Mouse (Mus musculus): ENCODE results near the gene Myof. TPM values are rescaled to one million over a fixed set of nuclear protein-coding genes. Genes with fewer than 3 reads are reported as not detected.
A peak's percentile ranks its signal among the peaks of the same experiment; 100 is the strongest.

Gene Myof
- polyA plus RNA-seq, 1 experiment from 2014 or later = 4.4 TPM

DNA sequence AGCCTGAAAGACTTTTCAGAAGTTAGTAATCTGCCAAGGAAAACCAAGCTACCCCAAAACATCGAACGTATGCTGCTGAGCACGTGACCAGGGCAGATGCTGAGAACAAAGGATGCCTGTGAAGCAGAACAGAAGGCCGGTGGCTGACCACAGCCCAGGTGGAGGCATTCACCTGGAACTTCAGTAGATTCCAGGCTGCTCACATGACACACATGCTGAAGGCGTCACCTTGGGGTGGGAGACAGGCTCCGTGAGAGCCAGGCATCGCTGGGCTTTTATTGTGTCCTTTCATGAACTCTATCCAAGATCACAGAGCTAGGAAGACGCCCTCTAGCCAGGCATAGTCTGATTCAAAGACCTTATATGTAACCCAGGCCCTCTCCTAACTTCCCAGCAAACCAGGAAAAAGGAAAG, 17.2 kb downstream of the Myof start:
- WGBS = 81% methylated on average over 8 of the region's 8 CpGs
- Histone ChIP-seq H3K9ac (ENCODE audit: low read depth, low read length) (no peak overlapping the region), H3K36me3 (ENCODE audit: control insufficient read depth, insufficient read depth, low read length) (no peaks in the 10 kb centered on the region), H3K4me3 (ENCODE audit: low read depth, low read length) (no peak overlapping the region), H3K4me1 (replicated peaks; ENCODE audit: control insufficient read depth, insufficient read depth, low read length) (0 out of 2 replicates have a peak, but pooled peaks cover 7% of the 10 kb centered on the region), H3K4me2 (no peak overlapping the region), H3K9me3 (ENCODE audit: control insufficient read depth, low read length) (no peaks in the 10 kb centered on the region), H3K27ac (ENCODE audit: low read depth, low read length) (no peak overlapping the region), H3K27me3 (replicated peaks; ENCODE audit: control insufficient read depth, insufficient read depth, low read length) (no peaks in the 10 kb centered on the region)
- DNase-seq (ENCODE audit: low spot score) = no peak
- ATAC-seq (replicated peaks; ENCODE audit: low FRiP score) = no peak

GRCm38 (mm10) chr19:38025254-38026041, 17.9 kb downstream of the Myof start:
- ATAC-seq (replicated peaks; ENCODE audit: low FRiP score) (no peak), DNase-seq (ENCODE audit: low spot score) (no peak)
- no peak overlapping the region for H3K9ac ChIP-seq (ENCODE audit: low read depth, low read length)
- H3K27ac ChIP-seq (ENCODE audit: low read depth, low read length) = 0 out of 2 replicates have a peak overlapping the region, but pooled peaks have one; percentile 13
- WGBS = 61% methylated on average over 8 of the region's 9 CpGs
- no peak overlapping the region for H3K4me3 ChIP-seq (ENCODE audit: low read depth, low read length)
- H3K4me1 ChIP-seq (replicated peaks; ENCODE audit: control insufficient read depth, insufficient read depth, low read length) = 0 out of 2 replicates have a peak, but pooled peaks cover 4% of the 10 kb centered on the region
- no peak overlapping the region for H3K4me2 ChIP-seq
- no peaks in the 10 kb centered on the region for H3K36me3 ChIP-seq (ENCODE audit: control insufficient read depth, insufficient read depth, low read length)
- no peaks in the 10 kb centered on the region for H3K9me3 ChIP-seq (ENCODE audit: control insufficient read depth, low read length)
- H3K27me3 ChIP-seq (replicated peaks; ENCODE audit: control insufficient read depth, insufficient read depth, low read length) = no peaks in the 10 kb centered on the region

DNA sequence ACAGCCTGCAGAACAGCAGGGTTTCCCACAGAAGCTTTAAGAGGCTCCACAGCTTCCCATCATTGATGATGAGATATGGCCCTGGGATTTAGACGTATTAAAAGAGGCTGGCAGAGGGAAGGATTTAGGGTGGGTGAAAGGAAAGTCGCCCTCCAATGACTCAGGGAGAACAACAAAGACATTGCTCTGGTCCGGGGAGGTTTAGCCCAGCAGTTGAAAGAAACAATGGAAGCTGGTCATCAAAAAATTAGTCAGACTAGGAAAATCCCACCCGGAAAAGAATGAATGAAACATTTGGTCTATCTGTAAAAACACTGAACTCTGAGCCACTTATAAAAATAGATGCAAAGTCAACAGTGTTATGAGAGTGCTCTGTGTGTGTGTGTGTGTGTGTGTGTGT, 19.8 kb downstream of the Myof start:
- H3K4me1 ChIP-seq (replicated peaks; ENCODE audit: control insufficient read depth, insufficient read depth, low read length) = no peaks in the 10 kb centered on the region
- no peak for DNase-seq (ENCODE audit: low spot score)
- H3K27ac ChIP-seq (ENCODE audit: low read depth, low read length) = no peak overlapping the region
- no peaks in the 10 kb centered on the region for H3K36me3 ChIP-seq (ENCODE audit: control insufficient read depth, insufficient read depth, low read length)
- WGBS = 86% methylated on average over 4 of the region's 4 CpGs
- H3K27me3 ChIP-seq (replicated peaks; ENCODE audit: control insufficient read depth, insufficient read depth, low read length) = no peaks in the 10 kb centered on the region
- H3K9me3 ChIP-seq (ENCODE audit: control insufficient read depth, low read length) = no peaks in the 10 kb centered on the region
- H3K4me3 ChIP-seq (ENCODE audit: low read depth, low read length) = no peak overlapping the region
- no peak overlapping the region for H3K9ac ChIP-seq (ENCODE audit: low read depth, low read length)
- no peak overlapping the region for H3K4me2 ChIP-seq
- no peak for ATAC-seq (replicated peaks; ENCODE audit: low FRiP score)

- Histone ChIP-seq H3K27me3 (replicated peaks; ENCODE audit: control insufficient read depth, insufficient read depth, low read length) (no peaks in the 10 kb centered on the region), H3K9me3 (ENCODE audit: control insufficient read depth, low read length) (no peaks in the 10 kb centered on the region), H3K4me1 (replicated peaks; ENCODE audit: control insufficient read depth, insufficient read depth, low read length) (no peaks in the 10 kb centered on the region), H3K9ac (ENCODE audit: low read depth, low read length) (no peak overlapping the region), H3K4me3 (ENCODE audit: low read depth, low read length) (no peak overlapping the region), H3K36me3 (ENCODE audit: control insufficient read depth, insufficient read depth, low read length) (no peaks in the 10 kb centered on the region), H3K27ac (ENCODE audit: low read depth, low read length) (no peak overlapping the region), H3K4me2 (no peak overlapping the region)
- ATAC-seq (replicated peaks; ENCODE audit: low FRiP score) = no peak
- 42% methylated on average over 4 of the region's 4 CpGs for WGBS
- DNase-seq (ENCODE audit: low spot score) = no peak
Observed at GRCm38 (mm10) chr19:38022710-38023109, 20.7 kb downstream of the Myof start.

DNA sequence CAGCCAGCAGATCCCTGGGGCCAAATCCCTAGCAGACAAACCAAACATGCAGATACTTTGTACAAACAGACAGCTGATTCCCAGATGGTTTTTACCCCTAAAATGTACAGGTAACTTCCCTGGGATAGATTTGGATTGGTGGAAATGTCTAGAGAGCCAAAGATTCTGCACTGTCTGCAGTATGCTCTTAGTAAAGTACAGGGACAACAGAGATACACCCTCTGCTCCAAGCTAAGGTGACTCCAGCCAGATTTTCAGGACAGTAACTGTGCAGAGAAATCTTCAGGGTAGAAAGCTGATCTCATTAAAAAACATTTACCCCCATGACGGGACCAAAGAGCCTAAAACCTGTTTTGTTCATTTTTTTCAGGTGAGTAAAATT, 27.5 kb downstream of the Myof start:
- H3K4me2 ChIP-seq = no peak overlapping the region
- no peaks in the 10 kb centered on the region for H3K9me3 ChIP-seq (ENCODE audit: control insufficient read depth, low read length)
- H3K4me3 ChIP-seq (ENCODE audit: low read depth, low read length) = no peak overlapping the region
- DNase-seq (ENCODE audit: low spot score) (no peak), ATAC-seq (replicated peaks; ENCODE audit: low FRiP score) (no peak)
- no peak overlapping the region for H3K9ac ChIP-seq (ENCODE audit: low read depth, low read length)
- no peaks in the 10 kb centered on the region for H3K4me1 ChIP-seq (replicated peaks; ENCODE audit: control insufficient read depth, insufficient read depth, low read length)
- H3K36me3 ChIP-seq (ENCODE audit: control insufficient read depth, insufficient read depth, low read length) = no peaks in the 10 kb centered on the region
- 58% methylated on average over 1 of the region's 1 CpGs for WGBS
- H3K27ac ChIP-seq (ENCODE audit: low read depth, low read length) = no peak overlapping the region
- no peaks in the 10 kb centered on the region for H3K27me3 ChIP-seq (replicated peaks; ENCODE audit: control insufficient read depth, insufficient read depth, low read length)

DNA sequence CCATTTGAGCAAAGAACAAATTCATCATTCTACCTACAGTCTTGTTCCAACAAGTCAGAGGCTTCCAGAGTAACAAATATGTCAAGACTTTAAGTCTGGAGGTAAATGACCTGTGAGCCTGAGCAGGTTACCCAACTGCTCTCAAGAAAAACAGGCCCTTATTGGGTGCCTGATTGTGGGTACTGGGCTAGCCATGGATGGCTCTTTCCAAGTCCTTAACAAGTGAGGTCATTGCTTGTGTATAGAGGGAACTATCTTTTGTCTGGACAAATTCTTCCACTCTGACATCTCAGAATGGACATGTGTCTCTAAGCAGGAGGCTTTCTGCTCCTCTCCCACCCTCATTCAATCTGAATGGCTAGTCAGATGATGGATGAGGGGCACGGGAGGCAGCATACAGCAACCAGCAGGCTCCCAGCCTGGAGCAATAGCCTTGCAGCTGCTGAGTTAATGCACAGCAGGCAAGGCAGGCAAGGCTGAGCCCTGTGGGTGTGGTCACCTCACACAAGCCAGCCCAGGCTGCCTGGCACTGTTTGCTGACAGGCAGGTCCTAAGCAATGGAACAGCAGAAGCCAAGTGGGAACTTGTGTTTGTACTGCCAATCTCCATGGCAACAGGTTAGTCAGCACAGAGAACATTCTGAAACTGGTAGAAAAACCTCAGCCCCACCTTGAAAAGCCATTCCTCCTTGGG, 28.1 kb downstream of the Myof start:
- H3K27ac ChIP-seq (ENCODE audit: low read depth, low read length) = no peak overlapping the region
- no peak overlapping the region for H3K4me2 ChIP-seq
- no peak overlapping the region for H3K4me3 ChIP-seq (ENCODE audit: low read depth, low read length)
- no peaks in the 10 kb centered on the region for H3K27me3 ChIP-seq (replicated peaks; ENCODE audit: control insufficient read depth, insufficient read depth, low read length)
- ATAC-seq (replicated peaks; ENCODE audit: low FRiP score) (no peak; the same call in 1 of the 2 replicates), DNase-seq (ENCODE audit: low spot score) (no peak)
- H3K36me3 ChIP-seq (ENCODE audit: control insufficient read depth, insufficient read depth, low read length) = no peaks in the 10 kb centered on the region
- 21% methylated on average over 1 of the region's 1 CpGs for WGBS
- H3K4me1 ChIP-seq (replicated peaks; ENCODE audit: control insufficient read depth, insufficient read depth, low read length) = no peaks in the 10 kb centered on the region
- H3K9me3 ChIP-seq (ENCODE audit: control insufficient read depth, low read length) = no peaks in the 10 kb centered on the region
- H3K9ac ChIP-seq (ENCODE audit: low read depth, low read length) = no peak overlapping the region

GRCm38 (mm10) chr19:38014443-38014842, 28.9 kb downstream of the Myof start:
- no peaks in the 10 kb centered on the region for H3K27me3 ChIP-seq (replicated peaks; ENCODE audit: control insufficient read depth, insufficient read depth, low read length)
- no peak overlapping the region for H3K4me3 ChIP-seq (ENCODE audit: low read depth, low read length)
- no peak overlapping the region for H3K9ac ChIP-seq (ENCODE audit: low read depth, low read length)
- no peaks in the 10 kb centered on the region for H3K36me3 ChIP-seq (ENCODE audit: control insufficient read depth, insufficient read depth, low read length)
- DNase-seq (ENCODE audit: low spot score) (no peak), ATAC-seq (replicated peaks; ENCODE audit: low FRiP score) (no peak)
- H3K4me1 ChIP-seq (replicated peaks; ENCODE audit: control insufficient read depth, insufficient read depth, low read length) = no peaks in the 10 kb centered on the region
- 83% methylated on average over 5 of the region's 5 CpGs for WGBS
- no peaks in the 10 kb centered on the region for H3K9me3 ChIP-seq (ENCODE audit: control insufficient read depth, low read length)
- H3K4me2 ChIP-seq = no peak overlapping the region
- H3K27ac ChIP-seq (ENCODE audit: low read depth, low read length) = no peak overlapping the region

DNA sequence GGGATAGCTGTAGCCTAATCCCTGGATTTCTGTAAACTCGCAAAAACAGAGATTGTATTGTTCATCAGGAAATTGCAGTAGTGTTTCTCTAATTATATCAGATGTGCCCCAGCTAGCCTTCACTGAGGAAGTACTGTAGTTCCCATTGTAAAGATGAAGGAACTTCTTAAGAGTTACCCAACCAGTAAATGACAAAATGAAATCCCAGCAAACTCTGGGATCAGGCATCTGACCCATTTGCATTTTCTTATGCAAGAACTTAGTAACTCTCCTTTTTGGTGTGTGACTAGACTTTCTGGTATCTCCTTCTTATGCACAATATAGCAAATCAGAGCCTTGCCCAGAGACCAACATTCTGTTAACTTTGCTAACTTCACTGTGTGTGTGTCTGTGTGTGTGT, 32.0 kb downstream of the Myof start:
- Histone ChIP-seq H3K9me3 (ENCODE audit: control insufficient read depth, low read length) (no peaks in the 10 kb centered on the region), H3K4me3 (ENCODE audit: low read depth, low read length) (no peak overlapping the region), H3K4me1 (replicated peaks; ENCODE audit: control insufficient read depth, insufficient read depth, low read length) (no peaks in the 10 kb centered on the region), H3K4me2 (no peak overlapping the region), H3K36me3 (ENCODE audit: control insufficient read depth, insufficient read depth, low read length) (no peaks in the 10 kb centered on the region), H3K27ac (ENCODE audit: low read depth, low read length) (no peak overlapping the region), H3K27me3 (replicated peaks; ENCODE audit: control insufficient read depth, insufficient read depth, low read length) (no peaks in the 10 kb centered on the region), H3K9ac (ENCODE audit: low read depth, low read length) (no peak overlapping the region)
- ATAC-seq (replicated peaks; ENCODE audit: low FRiP score) (no peak), DNase-seq (ENCODE audit: low spot score) (no peak)
- 44% methylated on average over 1 of the region's 1 CpGs for WGBS

Data from liver, embryonic 11.5 days (tissue).